Mouse (Mus musculus) C2C12 (cell line): ENCODE measurements at regions not wholly inside any gene's neighbourhood (a gene's known extent, or its start where the extent isn't known, plus 50 kb on each side); places are given as distances from the start of the nearest gene placed in this dataset.
"Not testable (repeated sequence)": the region's sequence is repeated elsewhere in the genome, so short reads cannot be mapped to it uniquely, and the experiment has no call there.

Experiments used
- H3K27me3 ChIP-seq: one replicate; pipeline ENCODE4 v1.6.1; 2011; ENCODE audit not compliant: control insufficient read depth, insufficient read depth, insufficient read length
- H3K36me3 ChIP-seq: one replicate; pipeline ENCODE4 v1.6.1; 2011; ENCODE audit not compliant: control insufficient read depth, insufficient read depth
- H3K4me3 ChIP-seq: one replicate; pipeline ENCODE4 v1.5.1; 2011; ENCODE audit warnings: mild to moderate bottlenecking, control low read depth; ENCODE audit not compliant: poor library complexity, insufficient read depth, severe bottlenecking
- H3K79me2 ChIP-seq: one replicate; pipeline ENCODE4 v1.6.1; 2011; ENCODE audit not compliant: control insufficient read depth, insufficient read depth
- H3K79me3 ChIP-seq: one replicate; pipeline ENCODE4 v1.6.1; 2011; ENCODE audit warnings: low read depth, control low read depth
- H3ac ChIP-seq: one replicate; pipeline ENCODE3; 2011; ENCODE audit warnings: low read depth; ENCODE audit not compliant: control insufficient read depth, insufficient read length
- CEBPB ChIP-seq: IDR thresholded peaks from one replicate; pipeline ENCODE4 v1.6.1; 2011; ENCODE audit warnings: low read depth, mild to moderate bottlenecking, control low read depth, moderate library complexity
- CTCF ChIP-seq: IDR thresholded peaks from one replicate; pipeline ENCODE4 v1.5.1; 2011; ENCODE audit not compliant: control insufficient read depth, insufficient read depth, insufficient read length
- FOSL1 ChIP-seq: IDR thresholded peaks from one replicate; pipeline ENCODE4 v1.8.0; 2011; ENCODE audit warnings: mild to moderate bottlenecking, low read length; ENCODE audit not compliant: poor library complexity, insufficient read depth, severe bottlenecking
- MAX ChIP-seq: IDR thresholded peaks from one replicate; pipeline ENCODE4 v1.6.1; 2011; ENCODE audit warnings: mild to moderate bottlenecking, control low read depth
- MYOD1 ChIP-seq: IDR thresholded peaks from one replicate; pipeline ENCODE4 v1.6.1; 2011; ENCODE audit warnings: low read depth; ENCODE audit not compliant: control insufficient read depth, insufficient read length
- MYOG ChIP-seq: IDR thresholded peaks from one replicate; pipeline ENCODE4 v1.6.1; 2011; ENCODE audit not compliant: control insufficient read depth, insufficient read length; ENCODE audit errors: extremely low read depth
- USF1 ChIP-seq: IDR thresholded peaks from one replicate; pipeline ENCODE4 v1.6.1; 2011; ENCODE audit warnings: low read depth, mild to moderate bottlenecking, control low read depth, moderate library complexity

- not testable (repeated sequence) for H3K27me3 ChIP-seq, H3K4me3 ChIP-seq, H3K79me3 ChIP-seq, H3K36me3 ChIP-seq, H3K79me2 ChIP-seq, H3ac ChIP-seq
These were observed 139.7 kb downstream of the Tex13c3 start for GRCm38 (mm10) chrX:19341231-19342007.

GRCm38 (mm10) chrX:19313286-19313685, 167.8 kb downstream of the Tex13c3 start:
- no peaks in the 10 kb centered on the region for H3K36me3 ChIP-seq
- TF ChIP-seq CTCF (no peak), CEBPB (no peak), MYOG (no peak), FOSL1 (no peak), MAX (no peak), MYOD1 (no peak), USF1 (no peak)

GRCm38 (mm10) chrX:19311809-19312559, 169.1 kb downstream of the Tex13c3 start:
- Histone ChIP-seq H3K79me2 (no peaks in the 10 kb centered on the region), H3K27me3 (no peaks in the 10 kb centered on the region), H3K36me3 (no peaks in the 10 kb centered on the region), H3ac (no peak overlapping the region), H3K4me3 (no peak overlapping the region), H3K79me3 (no peaks in the 10 kb centered on the region)
- TF ChIP-seq MYOG = no peak
- TF ChIP-seq MYOD1 = no peak
- no peak for TF ChIP-seq FOSL1
- no peak for TF ChIP-seq CTCF
- no peak for TF ChIP-seq MAX
- TF ChIP-seq CEBPB = no peak
- TF ChIP-seq USF1 = no peak

More at GRCm38 (mm10) chrX:19313286-19313685, 167.8 kb downstream of the Tex13c3 start:
- Histone ChIP-seq H3K79me3 (no peaks in the 10 kb centered on the region), H3K27me3 (no peaks in the 10 kb centered on the region), H3K4me3 (no peak overlapping the region), H3ac (no peak overlapping the region), H3K79me2 (no peaks in the 10 kb centered on the region)

GRCm38 (mm10) chrX:19311377-19311776, 169.7 kb downstream of the Tex13c3 start:
- Histone ChIP-seq H3K4me3 (no peak overlapping the region), H3K79me2 (no peaks in the 10 kb centered on the region), H3K79me3 (no peaks in the 10 kb centered on the region), H3K27me3 (no peaks in the 10 kb centered on the region), H3K36me3 (no peaks in the 10 kb centered on the region), H3ac (no peak overlapping the region)
- TF ChIP-seq MAX = no peak
- TF ChIP-seq FOSL1 = no peak
- no peak for TF ChIP-seq MYOD1
- TF ChIP-seq CTCF = no peak

- Histone ChIP-seq H3K36me3 (no peaks in the 10 kb centered on the region), H3K27me3 (no peaks in the 10 kb centered on the region), H3ac (no peak overlapping the region), H3K79me2 (no peaks in the 10 kb centered on the region), H3K4me3 (no peak overlapping the region), H3K79me3 (no peaks in the 10 kb centered on the region)
- TF ChIP-seq FOSL1 (no peak), CTCF (no peak), CEBPB (no peak), MYOG (no peak)
These were observed 192.9 kb downstream of the Tex13c3 start for GRCm38 (mm10) chrX:19288171-19288570.

- no peaks in the 10 kb centered on the region for H3K79me2 ChIP-seq
- no peaks in the 10 kb centered on the region for H3K36me3 ChIP-seq
- H3K27me3 ChIP-seq = no peaks in the 10 kb centered on the region
- H3ac ChIP-seq = no peak overlapping the region
- no peak overlapping the region for H3K4me3 ChIP-seq
- TF ChIP-seq MYOG = no peak
- TF ChIP-seq CEBPB = no peak
- no peak for TF ChIP-seq MAX
- no peak for TF ChIP-seq CTCF
- TF ChIP-seq USF1 = no peak
- no peak for TF ChIP-seq MYOD1
- no peak for TF ChIP-seq FOSL1
- H3K79me3 ChIP-seq = no peaks in the 10 kb centered on the region
These were observed 194.7 kb downstream of the Tex13c3 start for GRCm38 (mm10) chrX:19286431-19286830.
